In genomic region chr4:148646616-148647015, GRCm38 (mm10) we compare ENCODE assay signal across 12 mouse cellular contexts. TPM values are rescaled to one million over a fixed set of nuclear protein-coding genes. Genes with fewer than 3 reads are reported as not detected.
DNase-seq lines count a peak whose midpoint lies in the region; ATAC-seq and TF ChIP-seq lines count a peak whose summit lies in the region.
"Had no signal": no experiment of that assay in that cellular context is flagged by ENCODE, and none has a peak within 500 bp of the region (broad histone marks: within the 10 kb centered on the region; RNA-seq: fewer than 3 reads in every experiment).

No protein-coding gene starts in this region.

- peak; percentile 67 for DNase-seq in intestine, embryonic 14.5 days (ENCODE audit: low spot score)
- DNase-seq in Patski (ENCODE audit: low read depth, low spot score): no peak
- no peak for DNase-seq in midbrain, postnatal 0 days (ENCODE audit: low spot score)
- no peak for DNase-seq in kidney, adult 2 months
- DNase-seq: thymus, adult 2 months had no signal

- no peaks in the 10 kb centered on the region for H3K9me3 ChIP-seq in intestine, embryonic 14.5 days (ENCODE audit: control insufficient read depth, low read length)
- H3K9me3 ChIP-seq in intestine, postnatal 0 days (ENCODE audit: control insufficient read depth): no peaks in the 10 kb centered on the region
- no peaks in the 10 kb centered on the region for H3K9me3 ChIP-seq in embryonic facial prominence, embryonic 15.5 days (replicated peaks)
- H3K9me3 ChIP-seq in midbrain, postnatal 0 days (ENCODE audit: low read length): no peaks in the 10 kb centered on the region
- H3K9me3 ChIP-seq in liver, embryonic 12.5 days (replicated peaks): no peaks in the 10 kb centered on the region
- H3K9me3 ChIP-seq: embryonic facial prominence, embryonic 13.5 days had no signal

- H3K36me3 ChIP-seq in intestine, embryonic 14.5 days (ENCODE audit: control insufficient read depth, insufficient read depth, low read length): no peaks in the 10 kb centered on the region
- no peaks in the 10 kb centered on the region for H3K36me3 ChIP-seq in intestine, postnatal 0 days (ENCODE audit: control insufficient read depth, insufficient read depth)
- H3K36me3 ChIP-seq in embryonic facial prominence, embryonic 15.5 days: no peaks in the 10 kb centered on the region
- H3K36me3 ChIP-seq in midbrain, postnatal 0 days (ENCODE audit: insufficient read depth, low read length): no peaks in the 10 kb centered on the region
- H3K36me3 ChIP-seq in kidney, adult 2 months (ENCODE audit: control insufficient read depth, insufficient read depth, low read length): no peaks in the 10 kb centered on the region
- H3K36me3 ChIP-seq in liver, embryonic 12.5 days: no peaks in the 10 kb centered on the region
- H3K36me3 ChIP-seq: embryonic facial prominence, embryonic 13.5 days had no signal

- no peak overlapping the region for H3K4me2 ChIP-seq in intestine, embryonic 14.5 days (ENCODE audit: low read length)
- H3K4me2 ChIP-seq in intestine, postnatal 0 days (replicated peaks; ENCODE audit: low read depth): no peak overlapping the region
- H3K4me2 ChIP-seq in embryonic facial prominence, embryonic 15.5 days (replicated peaks): no peak overlapping the region
- H3K4me2 ChIP-seq in midbrain, postnatal 0 days (ENCODE audit: low read depth, low read length, poor library complexity, severe bottlenecking): no peak overlapping the region
- H3K4me2 ChIP-seq in liver, embryonic 12.5 days: no peak overlapping the region
- H3K4me2 ChIP-seq: embryonic facial prominence, embryonic 13.5 days; midbrain, embryonic 11.5 days had no signal

- no peak overlapping the region for H3K4me3 ChIP-seq in intestine, embryonic 14.5 days (ENCODE audit: low read depth, low read length)
- H3K4me3 ChIP-seq in intestine, postnatal 0 days (ENCODE audit: low read depth, low read length): no peak overlapping the region
- no peak overlapping the region for H3K4me3 ChIP-seq in embryonic facial prominence, embryonic 15.5 days (replicated peaks)
- no peak overlapping the region for H3K4me3 ChIP-seq in midbrain, postnatal 0 days (ENCODE audit: low read depth, low read length)
- H3K4me3 ChIP-seq in kidney, adult 2 months (ENCODE audit: insufficient read depth, low read depth, low read length): no peak overlapping the region
- no peak overlapping the region for H3K4me3 ChIP-seq in liver, embryonic 12.5 days
- H3K4me3 ChIP-seq: embryonic facial prominence, embryonic 13.5 days had no signal

- no peaks in the 10 kb centered on the region for H3K27me3 ChIP-seq in intestine, embryonic 14.5 days (replicated peaks; ENCODE audit: control insufficient read depth, insufficient read depth, low read length)
- H3K27me3 ChIP-seq in intestine, postnatal 0 days (replicated peaks; ENCODE audit: control insufficient read depth, insufficient read depth, low read length): no peaks in the 10 kb centered on the region
- H3K27me3 ChIP-seq in Patski: no peaks in the 10 kb centered on the region
- no peaks in the 10 kb centered on the region for H3K27me3 ChIP-seq in embryonic facial prominence, embryonic 15.5 days
- no peaks in the 10 kb centered on the region for H3K27me3 ChIP-seq in midbrain, postnatal 0 days (ENCODE audit: insufficient read depth, low read length)
- H3K27me3 ChIP-seq in kidney, adult 2 months (replicated peaks; ENCODE audit: control insufficient read depth, insufficient read depth, low read length): no peaks in the 10 kb centered on the region
- H3K27me3 ChIP-seq in liver, embryonic 12.5 days (replicated peaks): peaks cover 14% of the 10 kb centered on the region
- H3K27me3 ChIP-seq: embryonic facial prominence, embryonic 13.5 days had no signal

- ATAC-seq in intestine, embryonic 14.5 days (replicated peaks; ENCODE audit: low FRiP score, low TSS enrichment, low read depth): peak; percentile 57; the same call in 1 of the 2 replicates
- no peak for ATAC-seq in intestine, postnatal 0 days
- peak; percentile 54 for ATAC-seq in Patski
- ATAC-seq in embryonic facial prominence, embryonic 15.5 days (ENCODE audit: insufficient number of reproducible peaks, low FRiP score, low TSS enrichment, low read depth): peak; percentile 17; the same call in 1 of the 2 replicates
- 0 out of 2 replicates have a peak, but pooled peaks have one; percentile 7 for ATAC-seq in megakaryocyte progenitor cell, adult 5-6 weeks (replicated peaks; ENCODE audit: poor library complexity)
- ATAC-seq in midbrain, postnatal 0 days (ENCODE audit: low FRiP score): no peak
- ATAC-seq in liver, embryonic 12.5 days: no peak

- CTCF ChIA-PET in Patski (lab: Charles Lee): no interaction called here

- POLR2A ChIA-PET in Patski (lab: Charles Lee): no interaction called here

- 29% methylated on average over 11 of the region's 11 CpGs for WGBS in intestine, embryonic 14.5 days
- 42% methylated on average over 11 of the region's 11 CpGs for WGBS in intestine, postnatal 0 days
- WGBS in embryonic facial prominence, embryonic 15.5 days: 56% methylated on average over 11 of the region's 11 CpGs
- 65% methylated on average over 11 of the region's 11 CpGs for WGBS in midbrain, postnatal 0 days
- 49% methylated on average over 11 of the region's 11 CpGs for WGBS in kidney, adult 2 months
- 61% methylated on average over 11 of the region's 11 CpGs for WGBS in liver, embryonic 12.5 days (ENCODE audit: insufficient replicate concordance)

- H3K27ac ChIP-seq in intestine, embryonic 14.5 days (ENCODE audit: low read depth): peak overlapping the region; percentile 43; the same call in 1 of the 2 replicates
- no peak overlapping the region for H3K27ac ChIP-seq in intestine, postnatal 0 days (ENCODE audit: low read depth, low read length)
- H3K27ac ChIP-seq in embryonic facial prominence, embryonic 15.5 days (replicated peaks): no peak overlapping the region
- H3K27ac ChIP-seq in midbrain, postnatal 0 days (ENCODE audit: low read depth, low read length): no peak overlapping the region
- no peak overlapping the region for H3K27ac ChIP-seq in kidney, adult 2 months (ENCODE audit: insufficient read depth, low read depth, low read length)
- no peak overlapping the region for H3K27ac ChIP-seq in liver, embryonic 12.5 days
- H3K27ac ChIP-seq: embryonic facial prominence, embryonic 13.5 days had no signal

- no peak for TF ChIP-seq CTCF in intestine, postnatal 0 days (IDR thresholded peaks at IDR 0.05; ENCODE audit: low read depth)
- no peak for TF ChIP-seq CTCF in Patski (IDR thresholded peaks at IDR 0.05)
- no peak for TF ChIP-seq CTCF in midbrain, postnatal 0 days (IDR thresholded peaks at IDR 0.05)
- TF ChIP-seq CTCF in kidney, adult 2 months (conservative IDR thresholded peaks at IDR 0.05; ENCODE audit: insufficient read depth, insufficient read length, low read depth, low read length): no peak

- in situ Hi-C loops in Patski (cut with MboI; ENCODE audit: low pct_unique_long_range_greater_than_20kb): no loop called here

- H3K4me1 ChIP-seq in intestine, embryonic 14.5 days (replicated peaks; ENCODE audit: control insufficient read depth, insufficient read depth, low read length): peaks cover 5% of the 10 kb centered on the region; the same call in 1 of the 2 replicates
- peaks cover 6% of the 10 kb centered on the region; the same call in 1 of the 2 replicates for H3K4me1 ChIP-seq in intestine, postnatal 0 days (replicated peaks; ENCODE audit: control insufficient read depth, insufficient read depth, low read length)
- H3K4me1 ChIP-seq in embryonic facial prominence, embryonic 15.5 days: peaks cover 4% of the 10 kb centered on the region
- no peaks in the 10 kb centered on the region for H3K4me1 ChIP-seq in midbrain, postnatal 0 days (ENCODE audit: insufficient read depth, low read length)
- H3K4me1 ChIP-seq in kidney, adult 2 months (ENCODE audit: control insufficient read depth, insufficient read depth, low read length): peaks cover 15% of the 10 kb centered on the region
- H3K4me1 ChIP-seq in liver, embryonic 12.5 days: peaks cover 11% of the 10 kb centered on the region

- no peak overlapping the region for H3K9ac ChIP-seq in intestine, embryonic 14.5 days (ENCODE audit: low read length)
- H3K9ac ChIP-seq in intestine, postnatal 0 days (ENCODE audit: low read depth, low read length): no peak overlapping the region
- no peak overlapping the region for H3K9ac ChIP-seq in embryonic facial prominence, embryonic 15.5 days
- no peak overlapping the region for H3K9ac ChIP-seq in midbrain, postnatal 0 days (replicated peaks; ENCODE audit: low read length, poor library complexity, severe bottlenecking)
- H3K9ac ChIP-seq in liver, embryonic 12.5 days: no peak overlapping the region
- H3K9ac ChIP-seq: embryonic facial prominence, embryonic 13.5 days had no signal

- TF ChIP-seq POLR2A in kidney, adult 2 months (IDR thresholded peaks at IDR 0.05; ENCODE audit: low read depth, low read length): no peak

RNA-seq across cellular contexts. Expression of gene Gm572, which starts 3.5 kb away (rescaled TPM):
- not detected in 2 replicates for polyA plus RNA-seq in intestine, embryonic 14.5 days (2014; fragmentation: Nextera tagmentation; extraction: Ambion mirVana)
- not detected in 2 replicates for polyA plus RNA-seq in intestine, postnatal 0 days (2015; fragmentation: Nextera tagmentation; extraction: Ambion mirVana)
- polyA plus RNA-seq in Patski (2021): not detected
- polyA plus RNA-seq in embryonic facial prominence, embryonic 15.5 days (2015; fragmentation: Nextera tagmentation; extraction: Ambion mirVana): not detected in 2 replicates
- not detected in 2 replicates for total RNA-seq in megakaryocyte progenitor cell, adult 5-6 weeks (2015)
- total RNA-seq in megakaryocyte progenitor cell, adult 5-6 weeks (2017): not detected in 2 replicates
- 0.44 TPM in 1 of 2 replicates, not detected in the other for total RNA-seq in midbrain, postnatal 0 days (2014; rRNA removed)
- not detected in 2 replicates for polyA plus RNA-seq in midbrain, postnatal 0 days (2015; fragmentation: Nextera tagmentation; extraction: Ambion mirVana)
- 0.17 TPM in 1 of 2 replicates, not detected in the other for polyA plus RNA-seq in kidney, adult 2 months (2012; rRNA removed)
- polyA plus RNA-seq in liver, embryonic 12.5 days (2016; fragmentation: Nextera tagmentation; extraction: Ambion mirVana): not detected in 2 replicates
- total RNA-seq: layer of hippocampus, postnatal 10 days had no signal
- polyA plus RNA-seq: embryonic facial prominence, embryonic 13.5 days; midbrain, embryonic 11.5 days had no signal

RNA-seq across cellular contexts. Expression of gene Tardbp, which starts 19.8 kb away (rescaled TPM):
- 137 and 153 TPM in 2 replicates for polyA plus RNA-seq in intestine, embryonic 14.5 days (2014; fragmentation: Nextera tagmentation; extraction: Ambion mirVana)
- polyA plus RNA-seq in intestine, postnatal 0 days (2015; fragmentation: Nextera tagmentation; extraction: Ambion mirVana): 113 and 124 TPM in 2 replicates
- 216 TPM for polyA plus RNA-seq in Patski (2021)
- 282 and 285 TPM in 2 replicates for polyA plus RNA-seq in embryonic facial prominence, embryonic 15.5 days (2015; fragmentation: Nextera tagmentation; extraction: Ambion mirVana)
- total RNA-seq in megakaryocyte progenitor cell, adult 5-6 weeks (2015): 300 and 381 TPM in 2 replicates
- total RNA-seq in megakaryocyte progenitor cell, adult 5-6 weeks (2017): 512 and 640 TPM in 2 replicates
- total RNA-seq in midbrain, postnatal 0 days (2014; rRNA removed): 94.0 and 98.7 TPM in 2 replicates
- polyA plus RNA-seq in midbrain, postnatal 0 days (2015; fragmentation: Nextera tagmentation; extraction: Ambion mirVana): 80.7 and 94.6 TPM in 2 replicates
- 67.3 and 93.3 TPM in 2 replicates for polyA plus RNA-seq in kidney, adult 2 months (2012; rRNA removed)
- polyA plus RNA-seq in liver, embryonic 12.5 days (2016; fragmentation: Nextera tagmentation; extraction: Ambion mirVana): 220 and 226 TPM in 2 replicates

RNA-seq across cellular contexts. Expression of gene Masp2, which starts 44.3 kb away (rescaled TPM):
- 0.22 and 0.28 TPM in 2 replicates for polyA plus RNA-seq in intestine, embryonic 14.5 days (2014; fragmentation: Nextera tagmentation; extraction: Ambion mirVana)
- not detected in 2 replicates for polyA plus RNA-seq in intestine, postnatal 0 days (2015; fragmentation: Nextera tagmentation; extraction: Ambion mirVana)
- 0.10 TPM for polyA plus RNA-seq in Patski (2021)
- polyA plus RNA-seq in embryonic facial prominence, embryonic 15.5 days (2015; fragmentation: Nextera tagmentation; extraction: Ambion mirVana): 0.39 and 0.40 TPM in 2 replicates
- total RNA-seq in megakaryocyte progenitor cell, adult 5-6 weeks (2015): not detected in 2 replicates
- total RNA-seq in megakaryocyte progenitor cell, adult 5-6 weeks (2017): 0.04 TPM in 1 of 2 replicates, not detected in the other
- 0.33 and 0.42 TPM in 2 replicates for total RNA-seq in midbrain, postnatal 0 days (2014; rRNA removed)
- 0.55 TPM in 1 of 2 replicates, not detected in the other for polyA plus RNA-seq in midbrain, postnatal 0 days (2015; fragmentation: Nextera tagmentation; extraction: Ambion mirVana)
- 1.7 and 2.7 TPM in 2 replicates for polyA plus RNA-seq in kidney, adult 2 months (2012; rRNA removed)
- 7.7 and 8.5 TPM in 2 replicates for polyA plus RNA-seq in liver, embryonic 12.5 days (2016; fragmentation: Nextera tagmentation; extraction: Ambion mirVana)

RNA-seq across cellular contexts. Expression of gene Srm, which starts 55.3 kb away (rescaled TPM):
- polyA plus RNA-seq in intestine, embryonic 14.5 days (2014; fragmentation: Nextera tagmentation; extraction: Ambion mirVana): 249 and 260 TPM in 2 replicates
- 49.3 and 50.5 TPM in 2 replicates for polyA plus RNA-seq in intestine, postnatal 0 days (2015; fragmentation: Nextera tagmentation; extraction: Ambion mirVana)
- polyA plus RNA-seq in Patski (2021): 45.4 TPM
- polyA plus RNA-seq in embryonic facial prominence, embryonic 15.5 days (2015; fragmentation: Nextera tagmentation; extraction: Ambion mirVana): 242 and 249 TPM in 2 replicates
- 228 and 250 TPM in 2 replicates for total RNA-seq in megakaryocyte progenitor cell, adult 5-6 weeks (2015)
- total RNA-seq in megakaryocyte progenitor cell, adult 5-6 weeks (2017): 55.7 and 60.8 TPM in 2 replicates
- 55.4 and 74.9 TPM in 2 replicates for total RNA-seq in midbrain, postnatal 0 days (2014; rRNA removed)
- polyA plus RNA-seq in midbrain, postnatal 0 days (2015; fragmentation: Nextera tagmentation; extraction: Ambion mirVana): 148 and 151 TPM in 2 replicates
- polyA plus RNA-seq in kidney, adult 2 months (2012; rRNA removed): 33.1 and 33.9 TPM in 2 replicates
- 358 and 387 TPM in 2 replicates for polyA plus RNA-seq in liver, embryonic 12.5 days (2016; fragmentation: Nextera tagmentation; extraction: Ambion mirVana)

Comparison
In these comparisons a context has a peak if more than half of its experiments do, and no peak if none do; other contexts are left out.
1. ATAC-seq: peak in intestine, embryonic 14.5 days (single experiment), Patski (single experiment), embryonic facial prominence, embryonic 15.5 days (single experiment) and megakaryocyte progenitor cell, adult 5-6 weeks (single experiment); none in intestine, postnatal 0 days (single experiment), midbrain, postnatal 0 days (single experiment) and liver, embryonic 12.5 days (single experiment).